Mouse (Mus musculus) central nervous system, embryonic 14 days (tissue): ENCODE measurements around the gene Wdr25. TPM values are rescaled to one million over a fixed set of nuclear protein-coding genes. Genes with fewer than 3 reads are reported as not detected.

ENCODE experiments used
- polyA plus RNA-seq: library from polyadenylated mRNA; depleted of rRNA; stranded (reverse); fragments of >200 nt; gene quantifications from 2 replicates; pipeline ENCODE4 v1.2.3, GENCODE M21; 2012; rRNA removed

The Wdr25 gene
- 10.8 and 11.4 TPM in 2 replicates for polyA plus RNA-seq

GRCm38 (mm10) chr12:108892989-108893714, at the start of gene Wdr25:
Gene Wdr25, plus strand, starts transcription at chr12:108893631.

GRCm38 (mm10) chr12:108893715-108894431, 442 bp downstream of the Wdr25 start, which contains the start of gene Wars:
Gene Wars, minus strand, starts transcription at chr12:108894174.

GRCm38 (mm10) chr12:109068167-109068653, 174.8 kb downstream of the Wdr25 start, which contains the start of gene Begain:
Gene Begain, minus strand, starts transcription at chr12:109068217.

Other genes starting within 250 kb of the Wdr25 start
- gene Degs2, start 191.3 kb upstream of the Wdr25 start, polyA plus RNA-seq = 0.04 and 0.06 TPM in 2 replicates
- 32.4 and 39.0 TPM in 2 replicates for gene Yy1, start 100.7 kb upstream of the Wdr25 start, polyA plus RNA-seq
- 14.2 and 17.4 TPM in 2 replicates for gene Slc25a29, start 57.7 kb upstream of the Wdr25 start, polyA plus RNA-seq
- gene Slc25a47, start 57.6 kb upstream of the Wdr25 start, polyA plus RNA-seq = 16.6 and 19.0 TPM in 2 replicates
- gene Wars, start 543 bp downstream of the Wdr25 start, polyA plus RNA-seq = 89.5 and 100 TPM in 2 replicates
- 74.2 and 87.0 TPM in 2 replicates for gene Begain, start 174.6 kb downstream of the Wdr25 start, polyA plus RNA-seq